Mouse (Mus musculus): ENCODE measurements around the gene Fry.

Gene Fry

GRCm38 (mm10) chr5:150525239-150525638 lies 406.8 kb downstream of the Fry start:
- no peak for DNase-seq (ENCODE audit: low spot score)

- no peak for DNase-seq (ENCODE audit: low spot score)
These were observed 422.9 kb downstream of the Fry start for GRCm38 (mm10) chr5:150541302-150541701.

- DNase-seq (ENCODE audit: low spot score) = no peak
These were observed 424.7 kb downstream of the Fry start for GRCm38 (mm10) chr5:150543184-150543583.
